Mouse (Mus musculus): ENCODE measurements around the gene Map7d1. TPM values are rescaled to one million over a fixed set of nuclear protein-coding genes. Genes with fewer than 3 reads are reported as not detected.
A peak's percentile ranks its signal among the peaks of the same experiment; 100 is the strongest.

Map7d1 gene
- polyA plus RNA-seq, 1 experiment from 2014 or later = 59.8 TPM

GRCm38 (mm10) chr4:126248261-126248868 is 7.8 kb downstream of the Map7d1 start:
- peaks cover 67% of the 10 kb centered on the region for H3K4me1 ChIP-seq
- peaks cover 79% of the 10 kb centered on the region for H3K36me3 ChIP-seq
- 11% methylated on average over 11 of the region's 11 CpGs for WGBS
- peak; percentile 71 for DNase-seq (ENCODE audit: low spot score)
- peak overlapping the region; percentile 83 for H3K27ac ChIP-seq (replicated peaks)
- H3K9me3 ChIP-seq (replicated peaks) = no peaks in the 10 kb centered on the region
- H3K4me3 ChIP-seq = peak overlapping the region; percentile 24; the same call in 1 of the 2 replicates
- H3K27me3 ChIP-seq (ENCODE audit: low read depth, poor library complexity, severe bottlenecking) = no peaks in the 10 kb centered on the region

GRCm38 (mm10) chr4:126246202-126246889 is 9.8 kb downstream of the Map7d1 start:
- Histone ChIP-seq H3K27me3 (ENCODE audit: low read depth, poor library complexity, severe bottlenecking) (no peaks in the 10 kb centered on the region), H3K4me1 (peaks cover 54% of the 10 kb centered on the region), H3K4me3 (no peak overlapping the region), H3K36me3 (peaks cover 84% of the 10 kb centered on the region), H3K27ac (replicated peaks) (no peak overlapping the region), H3K9me3 (replicated peaks) (no peaks in the 10 kb centered on the region)
- 84% methylated on average over 13 of the region's 13 CpGs for WGBS
- DNase-seq (ENCODE audit: low spot score) = no peak

GRCm38 (mm10) chr4:126242510-126242909 is 13.6 kb downstream of the Map7d1 start:
- DNase-seq (ENCODE audit: low spot score) = no peak
- H3K36me3 ChIP-seq = peaks cover 97% of the 10 kb centered on the region
- WGBS = 92% methylated on average over 6 of the region's 6 CpGs
- no peaks in the 10 kb centered on the region for H3K27me3 ChIP-seq (ENCODE audit: low read depth, poor library complexity, severe bottlenecking)
- no peak overlapping the region for H3K27ac ChIP-seq (replicated peaks)
- H3K4me3 ChIP-seq = no peak overlapping the region
- H3K4me1 ChIP-seq = peaks cover 28% of the 10 kb centered on the region
- H3K9me3 ChIP-seq (replicated peaks) = no peaks in the 10 kb centered on the region

DNA sequence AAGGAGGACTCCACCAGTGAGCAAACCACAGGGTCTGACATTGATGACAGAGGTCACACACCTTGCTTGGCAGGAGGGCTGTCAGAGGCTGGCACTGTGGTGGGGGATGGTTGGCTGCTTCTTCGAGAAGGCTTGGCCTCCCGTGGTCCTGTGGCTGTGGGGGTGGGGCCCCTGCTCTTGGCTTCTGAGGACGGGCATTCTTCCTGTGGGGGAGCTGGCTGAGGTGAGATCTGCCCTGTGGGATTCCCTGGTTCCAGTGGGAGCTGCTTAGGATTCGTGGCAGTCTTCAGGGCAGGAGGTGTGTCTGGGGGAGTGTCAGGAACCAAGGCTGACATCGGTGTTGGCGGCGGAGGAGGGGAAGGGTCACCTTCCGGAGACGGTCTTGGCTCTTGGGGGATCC is 14.2 kb downstream of the Map7d1 start:
- peaks cover 97% of the 10 kb centered on the region for H3K36me3 ChIP-seq
- no peaks in the 10 kb centered on the region for H3K27me3 ChIP-seq (ENCODE audit: low read depth, poor library complexity, severe bottlenecking)
- no peak overlapping the region for H3K4me3 ChIP-seq
- H3K27ac ChIP-seq (replicated peaks) = no peak overlapping the region
- peaks cover 29% of the 10 kb centered on the region for H3K4me1 ChIP-seq
- H3K9me3 ChIP-seq (replicated peaks) = no peaks in the 10 kb centered on the region
- 64% methylated on average over 9 of the region's 9 CpGs for WGBS
- DNase-seq (ENCODE audit: low spot score) = no peak

GRCm38 (mm10) chr4:126239862-126240475 is 16.2 kb downstream of the Map7d1 start:
- Histone ChIP-seq H3K4me3 (no peak overlapping the region), H3K27ac (replicated peaks) (no peak overlapping the region), H3K27me3 (ENCODE audit: low read depth, poor library complexity, severe bottlenecking) (no peaks in the 10 kb centered on the region), H3K4me1 (peaks cover 26% of the 10 kb centered on the region), H3K36me3 (peaks cover 97% of the 10 kb centered on the region), H3K9me3 (replicated peaks) (no peaks in the 10 kb centered on the region)
- no peak for DNase-seq (ENCODE audit: low spot score)
- WGBS = 91% methylated on average over 13 of the region's 13 CpGs

- H3K9me3 ChIP-seq (replicated peaks) = no peaks in the 10 kb centered on the region
- DNase-seq (ENCODE audit: low spot score) = no peak
- no peaks in the 10 kb centered on the region for H3K27me3 ChIP-seq (ENCODE audit: low read depth, poor library complexity, severe bottlenecking)
- no peak overlapping the region for H3K27ac ChIP-seq (replicated peaks)
- peaks cover 26% of the 10 kb centered on the region for H3K4me1 ChIP-seq
- peaks cover 100% of the 10 kb centered on the region for H3K36me3 ChIP-seq
- 78% methylated on average over 5 of the region's 5 CpGs for WGBS
- no peak overlapping the region; the same call in 1 of the 2 replicates for H3K4me3 ChIP-seq
Observed at GRCm38 (mm10) chr4:126237721-126238242, 18.4 kb downstream of the Map7d1 start.

- H3K9me3 ChIP-seq (replicated peaks) = no peaks in the 10 kb centered on the region
- H3K27ac ChIP-seq (replicated peaks) = peak overlapping the region; percentile 33; the same call in 1 of the 2 replicates
- no peak overlapping the region for H3K4me3 ChIP-seq
- H3K27me3 ChIP-seq (ENCODE audit: low read depth, poor library complexity, severe bottlenecking) = no peaks in the 10 kb centered on the region
- 51% methylated on average over 62 of the region's 63 CpGs for WGBS
- no peak for DNase-seq (ENCODE audit: low spot score)
- H3K36me3 ChIP-seq = peaks cover 100% of the 10 kb centered on the region
- H3K4me1 ChIP-seq = peaks cover 19% of the 10 kb centered on the region
Observed at GRCm38 (mm10) chr4:126236467-126237280, 19.5 kb downstream of the Map7d1 start.

GRCm38 (mm10) chr4:126235191-126235590 is 21.0 kb downstream of the Map7d1 start:
- Histone ChIP-seq H3K27me3 (ENCODE audit: low read depth, poor library complexity, severe bottlenecking) (no peaks in the 10 kb centered on the region), H3K4me1 (peaks cover 21% of the 10 kb centered on the region), H3K4me3 (no peak overlapping the region), H3K9me3 (replicated peaks) (no peaks in the 10 kb centered on the region), H3K36me3 (peaks cover 100% of the 10 kb centered on the region), H3K27ac (replicated peaks) (no peak overlapping the region)
- DNase-seq (ENCODE audit: low spot score) = no peak
- 92% methylated on average over 10 of the region's 10 CpGs for WGBS

- Histone ChIP-seq H3K27ac (replicated peaks) (no peak overlapping the region), H3K27me3 (ENCODE audit: low read depth, poor library complexity, severe bottlenecking) (no peaks in the 10 kb centered on the region), H3K4me1 (peaks cover 23% of the 10 kb centered on the region), H3K4me3 (no peak overlapping the region), H3K9me3 (replicated peaks) (no peaks in the 10 kb centered on the region), H3K36me3 (peaks cover 100% of the 10 kb centered on the region)
- 91% methylated on average over 18 of the region's 18 CpGs for WGBS
- DNase-seq (ENCODE audit: low spot score) = no peak
Observed at GRCm38 (mm10) chr4:126234496-126235175, 21.5 kb downstream of the Map7d1 start.

- Histone ChIP-seq H3K9me3 (replicated peaks) (no peaks in the 10 kb centered on the region), H3K27me3 (ENCODE audit: low read depth, poor library complexity, severe bottlenecking) (no peaks in the 10 kb centered on the region), H3K27ac (replicated peaks) (no peak overlapping the region), H3K4me3 (no peak overlapping the region), H3K36me3 (peaks cover 91% of the 10 kb centered on the region), H3K4me1 (peaks cover 23% of the 10 kb centered on the region)
- no peak for DNase-seq (ENCODE audit: low spot score)
- 92% methylated on average over 29 of the region's 29 CpGs for WGBS
Observed at GRCm38 (mm10) chr4:126233676-126234308, 22.4 kb downstream of the Map7d1 start.

- Histone ChIP-seq H3K4me3 (no peak overlapping the region), H3K27me3 (ENCODE audit: low read depth, poor library complexity, severe bottlenecking) (no peaks in the 10 kb centered on the region), H3K27ac (replicated peaks) (no peak overlapping the region), H3K36me3 (peaks cover 52% of the 10 kb centered on the region), H3K9me3 (replicated peaks) (no peaks in the 10 kb centered on the region), H3K4me1 (peaks cover 21% of the 10 kb centered on the region)
- DNase-seq (ENCODE audit: low spot score) = no peak
- WGBS = 82% methylated on average over 7 of the region's 7 CpGs
Observed at GRCm38 (mm10) chr4:126229900-126230299, 26.2 kb downstream of the Map7d1 start.
